Mouse (Mus musculus): Measurements from ENCODE around the gene Dlat.

DNA sequence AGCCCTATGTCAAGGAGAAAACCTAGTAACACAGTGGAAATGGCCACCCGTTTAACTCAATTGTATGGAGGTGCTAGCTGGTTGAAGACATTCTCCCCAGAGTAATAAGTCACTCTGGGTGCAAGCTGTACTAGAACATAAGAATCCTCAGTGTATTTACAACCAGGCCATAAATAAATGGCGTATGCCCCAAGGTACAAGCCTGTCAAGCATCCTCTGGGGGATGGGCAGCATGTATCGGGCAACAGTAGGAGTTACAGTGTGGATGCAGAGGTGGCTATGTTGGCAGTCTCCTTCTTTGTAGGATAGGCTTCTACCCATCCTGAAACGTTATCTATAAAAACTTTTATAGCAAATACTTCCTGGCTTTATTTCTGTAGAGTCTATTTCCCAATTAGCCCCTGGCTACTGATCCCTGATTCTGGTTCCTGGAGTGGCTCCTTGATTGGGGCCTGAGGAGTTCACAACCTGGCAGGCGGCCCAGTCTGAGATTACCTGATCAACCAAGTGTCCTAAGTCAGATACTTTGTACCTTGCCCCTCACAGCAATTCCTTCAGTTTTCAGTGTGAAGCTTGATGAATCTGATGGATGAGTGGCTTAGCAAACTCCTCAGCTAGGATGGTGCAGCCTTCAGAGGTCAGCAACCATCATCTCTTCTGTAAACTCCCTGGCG, 74.3 kb downstream of the Dlat start:
- TF ChIP-seq CTCF (IDR thresholded peaks at IDR 0.05; ENCODE audit: low read depth) (no peak), EP300 (IDR thresholded peaks at IDR 0.05; ENCODE audit: low read depth) (no peak)

All from heart, postnatal 0 days (tissue).